Mouse (Mus musculus) hindbrain, embryonic 10.5 days (tissue): ENCODE results near the gene Fndc5. TPM values are rescaled to one million over a fixed set of nuclear protein-coding genes. Genes with fewer than 3 reads are reported as not detected.
A peak's percentile ranks its signal among the peaks of the same experiment; 100 is the strongest.

Experiments
- DNase-seq: peaks from one replicate; pipeline ENCODE4 v3.0.0-alpha.2; 2017; ENCODE audit warnings: low spot score
- H3K27ac ChIP-seq: fragments of 300-500 bp; sonication (generic); 2 replicates; pipeline ENCODE4 v1.5.1; 2016; ENCODE audit warnings: mild to moderate bottlenecking, moderate library complexity
- H3K27me3 ChIP-seq: fragments of 300-500 bp; sonication (generic); 2 replicates; pipeline ENCODE4 v1.6.1; 2016; ENCODE audit warnings: mild to moderate bottlenecking; ENCODE audit not compliant: poor library complexity, insufficient read depth, severe bottlenecking
- H3K36me3 ChIP-seq: fragments of 300-500 bp; sonication (generic); 2 replicates; pipeline ENCODE4 v1.6.1; 2016; ENCODE audit warnings: mild to moderate bottlenecking, moderate library complexity
- H3K4me1 ChIP-seq: fragments of 300-500 bp; sonication (generic); replicated peaks from 2 replicates; pipeline ENCODE4 v1.6.1; 2016; ENCODE audit warnings: mild to moderate bottlenecking
- H3K4me3 ChIP-seq: fragments of 300-500 bp; sonication (generic); 2 replicates; pipeline ENCODE4 v1.5.1; 2016; ENCODE audit warnings: mild to moderate bottlenecking, moderate library complexity
- H3K9me3 ChIP-seq: fragments of 300-500 bp; sonication (generic); 2 replicates; pipeline ENCODE4 v1.6.1; 2016; ENCODE audit warnings: mild to moderate bottlenecking, moderate library complexity
- WGBS: fragments of 180-500 bp; shearing (Covaris S2); methylation state at CpG from one replicate; pipeline ENCODE4 v1.1.7; 2016; 5-methylcytosine and 5-hydroxymethylcytosine counted together
- polyA plus RNA-seq: library from polyadenylated mRNA; unstranded; fragments of >200 nt; fragmentation: Nextera tagmentation; extraction: Ambion mirVana; gene quantifications from 2 replicates; pipeline ENCODE4 v1.2.1, GENCODE M21; 2016

Gene Fndc5
- polyA plus RNA-seq, 1 experiment from 2014 or later = 1.8 TPM

- Histone ChIP-seq H3K27ac (peak overlapping the region; percentile 80), H3K9me3 (no peaks in the 10 kb centered on the region), H3K36me3 (no peaks in the 10 kb centered on the region), H3K4me3 (no peak overlapping the region), H3K27me3 (peaks cover 34% of the 10 kb centered on the region), H3K4me1 (peaks cover 45% of the 10 kb centered on the region)
- 34% methylated on average over 28 of the region's 28 CpGs for WGBS
- peak; percentile 89 for DNase-seq
Measured at GRCm38 (mm10) chr4:129113083-129113988, 23.5 kb upstream of the Fndc5 start.

GRCm38 (mm10) chr4:129116703-129117102, 20.1 kb upstream of the Fndc5 start:
- Histone ChIP-seq H3K27ac (no peak overlapping the region), H3K9me3 (no peaks in the 10 kb centered on the region), H3K36me3 (no peaks in the 10 kb centered on the region), H3K4me3 (no peak overlapping the region), H3K27me3 (peaks cover 67% of the 10 kb centered on the region), H3K4me1 (peaks cover 48% of the 10 kb centered on the region)
- DNase-seq = no peak
- WGBS = 93% methylated on average over 8 of the region's 8 CpGs

GRCm38 (mm10) chr4:129117720-129118510, 18.9 kb upstream of the Fndc5 start:
- H3K36me3 ChIP-seq = no peaks in the 10 kb centered on the region
- 89% methylated on average over 14 of the region's 14 CpGs for WGBS
- H3K9me3 ChIP-seq = no peaks in the 10 kb centered on the region
- H3K27ac ChIP-seq = no peak overlapping the region
- no peak for DNase-seq
- peaks cover 79% of the 10 kb centered on the region for H3K27me3 ChIP-seq
- H3K4me1 ChIP-seq = peaks cover 41% of the 10 kb centered on the region
- H3K4me3 ChIP-seq = no peak overlapping the region

- Histone ChIP-seq H3K27me3 (peaks cover 80% of the 10 kb centered on the region), H3K27ac (no peak overlapping the region), H3K4me3 (no peak overlapping the region), H3K36me3 (no peaks in the 10 kb centered on the region), H3K4me1 (peaks cover 34% of the 10 kb centered on the region), H3K9me3 (no peaks in the 10 kb centered on the region)
- no peak for DNase-seq
- WGBS = 81% methylated on average over 10 of the region's 10 CpGs
Measured at GRCm38 (mm10) chr4:129119708-129120107, 17.1 kb upstream of the Fndc5 start.

- WGBS = 2% methylated on average over 58 of the region's 59 CpGs
- H3K27me3 ChIP-seq = peaks cover 81% of the 10 kb centered on the region
- peak; percentile 70 for DNase-seq
- H3K4me3 ChIP-seq = peak overlapping the region; percentile 57
- H3K36me3 ChIP-seq = no peaks in the 10 kb centered on the region
- H3K27ac ChIP-seq = peak overlapping the region; percentile 76
- H3K4me1 ChIP-seq = peaks cover 36% of the 10 kb centered on the region
- H3K9me3 ChIP-seq = no peaks in the 10 kb centered on the region
Measured at GRCm38 (mm10) chr4:129120520-129121445, 16.0 kb upstream of the Fndc5 start.

- Histone ChIP-seq H3K4me3 (peak within 1 kb of the TSS; percentile 57), H3K36me3 (no peaks in the 10 kb centered on the region), H3K9me3 (no peaks in the 10 kb centered on the region), H3K4me1 (peaks cover 42% of the 10 kb centered on the region), H3K27me3 (peaks cover 88% of the 10 kb centered on the region), H3K27ac (peak within 1 kb of the TSS; percentile 76)
- no peak for DNase-seq
- under 1% methylated on average over 16 of the region's 17 CpGs for WGBS
Measured at GRCm38 (mm10) chr4:129121569-129122086, 15.2 kb upstream of the Fndc5 start, which contains the start of gene Hpca. TSS of gene Hpca (minus strand) at chr4:129122036.

GRCm38 (mm10) chr4:129122107-129122506, 14.7 kb upstream of the Fndc5 start:
- Histone ChIP-seq H3K27ac (no peak overlapping the region), H3K36me3 (no peaks in the 10 kb centered on the region), H3K27me3 (peaks cover 85% of the 10 kb centered on the region), H3K9me3 (no peaks in the 10 kb centered on the region), H3K4me1 (peaks cover 42% of the 10 kb centered on the region), H3K4me3 (no peak overlapping the region)
- no peak for DNase-seq
- 41% methylated on average over 9 of the region's 9 CpGs for WGBS

GRCm38 (mm10) chr4:129122719-129123118, 14.1 kb upstream of the Fndc5 start:
- Histone ChIP-seq H3K36me3 (no peaks in the 10 kb centered on the region), H3K27ac (no peak overlapping the region), H3K4me1 (peaks cover 42% of the 10 kb centered on the region), H3K27me3 (peaks cover 85% of the 10 kb centered on the region), H3K4me3 (no peak overlapping the region), H3K9me3 (no peaks in the 10 kb centered on the region)
- DNase-seq = no peak
- WGBS = 37% methylated on average over 8 of the region's 8 CpGs

GRCm38 (mm10) chr4:129124652-129125146, 12.1 kb upstream of the Fndc5 start:
- H3K27ac ChIP-seq = peak overlapping the region; percentile 3
- H3K36me3 ChIP-seq = no peaks in the 10 kb centered on the region
- WGBS = 9% methylated on average over 13 of the region's 13 CpGs
- H3K27me3 ChIP-seq = peaks cover 69% of the 10 kb centered on the region
- peak overlapping the region; percentile 39 for H3K4me3 ChIP-seq
- H3K4me1 ChIP-seq = peaks cover 60% of the 10 kb centered on the region
- H3K9me3 ChIP-seq = no peaks in the 10 kb centered on the region
- no peak for DNase-seq

GRCm38 (mm10) chr4:129125736-129126451, 10.9 kb upstream of the Fndc5 start:
- Histone ChIP-seq H3K4me3 (peak overlapping the region; percentile 39), H3K27ac (0 out of 2 replicates have a peak overlapping the region, but pooled peaks have one; percentile 3), H3K4me1 (peaks cover 63% of the 10 kb centered on the region), H3K27me3 (peaks cover 60% of the 10 kb centered on the region), H3K9me3 (no peaks in the 10 kb centered on the region), H3K36me3 (no peaks in the 10 kb centered on the region)
- no peak for DNase-seq
- 15% methylated on average over 19 of the region's 19 CpGs for WGBS

GRCm38 (mm10) chr4:129128582-129129338, 8.0 kb upstream of the Fndc5 start:
- DNase-seq = no peak
- H3K4me3 ChIP-seq = no peak overlapping the region
- WGBS = 67% methylated on average over 13 of the region's 13 CpGs
- peaks cover 54% of the 10 kb centered on the region for H3K4me1 ChIP-seq
- peaks cover 48% of the 10 kb centered on the region for H3K27me3 ChIP-seq
- no peaks in the 10 kb centered on the region for H3K36me3 ChIP-seq
- H3K27ac ChIP-seq = no peak overlapping the region
- no peaks in the 10 kb centered on the region for H3K9me3 ChIP-seq
